Mouse (Mus musculus) liver, embryonic 12.5 days (tissue): ENCODE data around the gene Dab2. TPM values are rescaled to one million over a fixed set of nuclear protein-coding genes. Genes with fewer than 3 reads are reported as not detected.

Experiments used
- ATAC-seq: fragments of 200-750 bp; cut with Nextera tagmentation; 2 replicates; pipeline ENCODE4 v1.8.0; 2017; ENCODE audit warnings: moderate number of reproducible peaks, mild to moderate bottlenecking, moderate library complexity
- H3K27ac ChIP-seq: fragments of 300-500 bp; sonication (generic); 2 replicates; pipeline ENCODE4 v1.5.1; 2016; ENCODE audit warnings: mild to moderate bottlenecking
- H3K27me3 ChIP-seq: fragments of 300-500 bp; sonication (generic); replicated peaks from 2 replicates; pipeline ENCODE4 v1.6.1; 2016; ENCODE audit warnings: mild to moderate bottlenecking, moderate library complexity
- H3K36me3 ChIP-seq: fragments of 300-500 bp; sonication (generic); 2 replicates; pipeline ENCODE4 v1.6.1; 2016; ENCODE audit warnings: mild to moderate bottlenecking, moderate library complexity
- H3K4me1 ChIP-seq: fragments of 300-500 bp; sonication (generic); 2 replicates; pipeline ENCODE4 v1.6.1; 2016
- H3K4me2 ChIP-seq: fragments of 300-500 bp; sonication (generic); 2 replicates; pipeline ENCODE4 v1.6.1; 2016; ENCODE audit warnings: mild to moderate bottlenecking, moderate library complexity
- H3K4me3 ChIP-seq: fragments of 300-500 bp; sonication (generic); 2 replicates; pipeline ENCODE4 v1.5.1; 2016; ENCODE audit warnings: mild to moderate bottlenecking, moderate library complexity
- H3K9ac ChIP-seq: fragments of 300-500 bp; sonication (generic); 2 replicates; pipeline ENCODE4 v1.6.1; 2016; ENCODE audit warnings: mild to moderate bottlenecking, moderate library complexity
- H3K9me3 ChIP-seq: fragments of 300-500 bp; sonication (generic); replicated peaks from 2 replicates; pipeline ENCODE4 v1.6.1; 2016; ENCODE audit warnings: mild to moderate bottlenecking, moderate library complexity
- WGBS: fragments of 180-500 bp; shearing (Covaris S2); methylation state at CpG from one replicate; pipeline ENCODE4 v1.1.7; 2016; ENCODE audit not compliant: insufficient replicate concordance; 5-methylcytosine and 5-hydroxymethylcytosine counted together
- polyA plus RNA-seq: library from polyadenylated mRNA; unstranded; fragments of >200 nt; fragmentation: Nextera tagmentation; extraction: Ambion mirVana; gene quantifications from 2 replicates; pipeline ENCODE4 v1.2.1, GENCODE M21; 2016

Gene Dab2
- 17.1 and 19.9 TPM in 2 replicates for polyA plus RNA-seq

GRCm38 (mm10) chr15:6299554-6299953 lies at the start of gene Dab2:
TSS of gene Dab2 (plus strand) at chr15:6299788.
- H3K4me1 ChIP-seq, result no peaks in the 10 kb centered on the region
- H3K9ac ChIP-seq, result no peak within 1 kb of the TSS
- no peak within 1 kb of the TSS for H3K27ac ChIP-seq
- H3K27me3 ChIP-seq, result no peaks in the 10 kb centered on the region
- H3K36me3 ChIP-seq, result no peaks in the 10 kb centered on the region
- no peaks in the 10 kb centered on the region for H3K9me3 ChIP-seq
- WGBS, result 64% methylated on average over 3 of the region's 3 CpGs
- no peak within 1 kb of the TSS for H3K4me2 ChIP-seq
- no peak within 1 kb of the TSS for H3K4me3 ChIP-seq
- no peak for ATAC-seq

- H3K4me3 ChIP-seq, result no peak overlapping the region
- H3K27ac ChIP-seq, result no peak overlapping the region
- no peaks in the 10 kb centered on the region for H3K4me1 ChIP-seq
- H3K36me3 ChIP-seq, result no peaks in the 10 kb centered on the region
- no peak overlapping the region for H3K4me2 ChIP-seq
- H3K27me3 ChIP-seq, result no peaks in the 10 kb centered on the region
- 61% methylated on average over 2 of the region's 2 CpGs for WGBS
- no peak overlapping the region for H3K9ac ChIP-seq
- ATAC-seq, result no peak
- H3K9me3 ChIP-seq, result no peaks in the 10 kb centered on the region
These were observed 46.1 kb upstream of the Dab2 start for GRCm38 (mm10) chr15:6253471-6253870.

- no peak overlapping the region for H3K27ac ChIP-seq
- no peaks in the 10 kb centered on the region for H3K4me1 ChIP-seq
- WGBS, result 74% methylated on average over 2 of the region's 2 CpGs
- no peaks in the 10 kb centered on the region for H3K36me3 ChIP-seq
- H3K27me3 ChIP-seq, result no peaks in the 10 kb centered on the region
- H3K4me3 ChIP-seq, result no peak overlapping the region
- no peaks in the 10 kb centered on the region for H3K9me3 ChIP-seq
- H3K4me2 ChIP-seq, result no peak overlapping the region
- ATAC-seq, result no peak
- no peak overlapping the region for H3K9ac ChIP-seq
These were observed 45.2 kb upstream of the Dab2 start for GRCm38 (mm10) chr15:6254383-6254782.

GRCm38 (mm10) chr15:6257049-6257448 lies 42.5 kb upstream of the Dab2 start:
- WGBS, result 46% methylated on average over 2 of the region's 2 CpGs
- Histone ChIP-seq H3K27ac (no peak overlapping the region), H3K36me3 (no peaks in the 10 kb centered on the region), H3K9ac (no peak overlapping the region), H3K27me3 (no peaks in the 10 kb centered on the region), H3K4me3 (no peak overlapping the region), H3K4me2 (no peak overlapping the region), H3K4me1 (no peaks in the 10 kb centered on the region; the same call in 1 of the 2 replicates), H3K9me3 (no peaks in the 10 kb centered on the region)
- no peak for ATAC-seq

- no peaks in the 10 kb centered on the region; the same call in 1 of the 2 replicates for H3K4me1 ChIP-seq
- no peak overlapping the region for H3K9ac ChIP-seq
- H3K36me3 ChIP-seq, result no peaks in the 10 kb centered on the region
- no peak overlapping the region for H3K4me2 ChIP-seq
- H3K27ac ChIP-seq, result 0 out of 2 replicates have a peak overlapping the region, but pooled peaks have one; percentile 7
- 22% methylated on average over 3 of the region's 3 CpGs for WGBS
- no peak overlapping the region for H3K4me3 ChIP-seq
- H3K27me3 ChIP-seq, result no peaks in the 10 kb centered on the region
- H3K9me3 ChIP-seq, result no peaks in the 10 kb centered on the region
- peak; percentile 47 for ATAC-seq
These were observed 39.4 kb upstream of the Dab2 start for GRCm38 (mm10) chr15:6259957-6260740.

GRCm38 (mm10) chr15:6260741-6261430 lies 38.7 kb upstream of the Dab2 start:
- Histone ChIP-seq H3K27me3 (no peaks in the 10 kb centered on the region), H3K9me3 (no peaks in the 10 kb centered on the region), H3K4me1 (no peaks in the 10 kb centered on the region; the same call in 1 of the 2 replicates), H3K4me3 (no peak overlapping the region), H3K27ac (no peak overlapping the region), H3K36me3 (no peaks in the 10 kb centered on the region), H3K4me2 (no peak overlapping the region), H3K9ac (no peak overlapping the region)
- 52% methylated on average over 6 of the region's 6 CpGs for WGBS
- ATAC-seq, result no peak

- H3K36me3 ChIP-seq, result no peaks in the 10 kb centered on the region
- H3K4me2 ChIP-seq, result no peak overlapping the region
- H3K9me3 ChIP-seq, result no peaks in the 10 kb centered on the region
- H3K4me3 ChIP-seq, result no peak overlapping the region
- H3K27me3 ChIP-seq, result no peaks in the 10 kb centered on the region
- WGBS, result 46% methylated on average over 3 of the region's 3 CpGs
- H3K27ac ChIP-seq, result no peak overlapping the region
- no peaks in the 10 kb centered on the region for H3K4me1 ChIP-seq
- H3K9ac ChIP-seq, result no peak overlapping the region
- no peak for ATAC-seq
These were observed 32.3 kb upstream of the Dab2 start for GRCm38 (mm10) chr15:6267147-6267758.

- no peaks in the 10 kb centered on the region for H3K36me3 ChIP-seq
- H3K27ac ChIP-seq, result no peak overlapping the region
- no peaks in the 10 kb centered on the region for H3K27me3 ChIP-seq
- ATAC-seq, result no peak
- no peak overlapping the region for H3K4me2 ChIP-seq
- H3K9ac ChIP-seq, result no peak overlapping the region
- H3K4me1 ChIP-seq, result no peaks in the 10 kb centered on the region
- WGBS, result 64% methylated on average over 11 of the region's 11 CpGs
- H3K9me3 ChIP-seq, result no peaks in the 10 kb centered on the region
- no peak overlapping the region for H3K4me3 ChIP-seq
These were observed 20.8 kb upstream of the Dab2 start for GRCm38 (mm10) chr15:6278606-6279468.

GRCm38 (mm10) chr15:6280021-6280451 lies 19.6 kb upstream of the Dab2 start:
- Histone ChIP-seq H3K4me1 (no peaks in the 10 kb centered on the region), H3K9me3 (no peaks in the 10 kb centered on the region), H3K4me2 (no peak overlapping the region), H3K9ac (no peak overlapping the region), H3K27me3 (no peaks in the 10 kb centered on the region), H3K27ac (no peak overlapping the region), H3K4me3 (no peak overlapping the region), H3K36me3 (no peaks in the 10 kb centered on the region)
- WGBS, result 64% methylated on average over 4 of the region's 4 CpGs
- no peak for ATAC-seq

GRCm38 (mm10) chr15:6283249-6283648 lies 16.3 kb upstream of the Dab2 start:
- WGBS, result 74% methylated on average over 9 of the region's 9 CpGs
- H3K9me3 ChIP-seq, result no peaks in the 10 kb centered on the region

GRCm38 (mm10) chr15:6296071-6296470 lies 3.5 kb upstream of the Dab2 start:
- WGBS, result 31% methylated on average over 2 of the region's 2 CpGs
- Histone ChIP-seq H3K27me3 (no peaks in the 10 kb centered on the region), H3K27ac (no peak overlapping the region), H3K9ac (no peak overlapping the region), H3K4me3 (no peak overlapping the region), H3K36me3 (no peaks in the 10 kb centered on the region), H3K4me2 (no peak overlapping the region), H3K9me3 (no peaks in the 10 kb centered on the region), H3K4me1 (no peaks in the 10 kb centered on the region)
- no peak for ATAC-seq

More at GRCm38 (mm10) chr15:6283249-6283648, 16.3 kb upstream of the Dab2 start:
- Histone ChIP-seq H3K9ac (no peak overlapping the region), H3K27ac (no peak overlapping the region), H3K27me3 (no peaks in the 10 kb centered on the region), H3K4me3 (no peak overlapping the region), H3K4me1 (no peaks in the 10 kb centered on the region), H3K4me2 (no peak overlapping the region), H3K36me3 (no peaks in the 10 kb centered on the region)
- ATAC-seq, result no peak
